Mouse (Mus musculus): ENCODE data around the gene Prickle4.

Prickle4 gene

DNA sequence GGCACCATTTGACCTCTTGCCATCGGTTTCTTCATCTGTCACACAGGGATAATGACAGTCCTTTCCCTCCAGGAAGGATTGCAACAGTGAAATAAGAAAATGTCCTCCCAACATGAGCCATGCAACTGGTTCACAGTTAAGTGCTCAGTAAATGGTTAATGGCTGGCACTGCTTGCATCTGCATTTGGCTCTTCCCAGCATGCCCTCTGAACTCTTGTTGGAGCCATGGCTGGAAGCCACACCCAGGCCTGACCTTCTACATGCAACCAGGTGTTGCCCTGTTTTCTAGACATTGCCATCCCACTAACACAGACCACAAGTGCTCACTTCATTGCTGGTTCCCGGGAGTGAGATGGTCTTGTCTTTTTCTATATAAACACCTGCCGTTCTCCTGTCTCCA, 13.4 kb upstream of the Prickle4 start:
- CTCF ChIA-PET, result no interaction called here

- CTCF ChIA-PET, result no interaction called here
Observed at GRCm38 (mm10) chr17:47706196-47706595, 11.7 kb upstream of the Prickle4 start.

DNA sequence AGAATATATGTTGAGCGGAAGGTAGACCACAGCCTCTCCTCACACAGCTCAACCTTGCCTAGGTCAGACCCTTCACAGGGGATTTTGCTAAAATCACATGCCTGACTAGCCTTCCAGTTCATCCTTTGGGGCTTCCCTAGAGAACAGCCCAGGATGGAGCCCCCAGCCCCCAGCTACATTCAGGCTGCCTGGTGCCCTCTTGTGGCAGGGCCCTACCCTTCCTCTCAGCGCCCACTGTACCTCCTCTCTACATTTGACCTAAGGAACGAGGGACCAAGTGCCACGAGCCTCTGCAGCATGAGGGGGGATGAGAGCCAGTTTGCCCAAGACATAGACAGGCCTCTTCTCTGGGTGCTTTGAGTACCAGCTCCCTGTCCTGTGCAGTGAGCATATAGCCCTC, 10.2 kb upstream of the Prickle4 start:
- CTCF ChIA-PET, result no interaction called here

GRCm38 (mm10) chr17:47703556-47703955, 9.0 kb upstream of the Prickle4 start:
- CTCF ChIA-PET, result no interaction called here

DNA sequence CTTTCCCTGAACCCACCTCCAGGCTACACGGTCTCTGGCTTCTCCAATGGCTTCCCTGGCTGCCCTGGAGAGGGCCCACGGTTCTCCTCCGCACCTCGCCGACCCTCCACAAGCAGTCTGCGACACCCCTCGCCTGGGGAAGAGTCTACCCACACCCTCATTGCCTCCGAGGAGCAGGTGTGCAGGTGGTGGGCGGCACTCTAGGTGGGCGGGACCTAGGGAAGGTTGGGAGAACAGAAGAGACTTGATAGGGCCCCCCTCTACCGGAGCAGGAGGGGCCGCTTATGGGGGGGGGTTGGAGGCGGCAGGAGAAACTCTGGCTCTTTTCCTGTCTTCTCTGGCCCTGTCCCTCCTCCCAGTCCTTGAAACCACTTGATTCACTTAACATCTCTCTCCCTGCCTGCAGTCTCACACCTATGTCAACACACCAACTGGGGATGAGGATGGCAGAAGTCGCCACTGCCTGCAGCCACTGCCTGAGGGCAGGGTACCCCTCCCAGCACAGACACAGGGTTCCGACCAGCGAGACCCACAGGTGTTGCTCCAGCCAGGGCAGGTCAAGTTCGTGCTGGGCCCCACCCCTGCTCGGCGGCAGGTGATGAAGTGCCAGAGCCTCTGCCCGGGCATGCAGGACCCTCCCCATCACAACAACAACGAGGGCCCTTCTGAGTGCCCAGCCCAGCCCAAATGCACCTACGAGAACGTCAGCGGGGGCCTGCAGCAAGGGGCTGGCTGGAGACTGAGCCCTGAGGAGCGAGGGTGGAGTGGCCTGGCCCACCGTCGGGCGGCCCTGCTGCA, 8.2 kb upstream of the Prickle4 start:
- CTCF ChIA-PET, result no interaction called here

DNA sequence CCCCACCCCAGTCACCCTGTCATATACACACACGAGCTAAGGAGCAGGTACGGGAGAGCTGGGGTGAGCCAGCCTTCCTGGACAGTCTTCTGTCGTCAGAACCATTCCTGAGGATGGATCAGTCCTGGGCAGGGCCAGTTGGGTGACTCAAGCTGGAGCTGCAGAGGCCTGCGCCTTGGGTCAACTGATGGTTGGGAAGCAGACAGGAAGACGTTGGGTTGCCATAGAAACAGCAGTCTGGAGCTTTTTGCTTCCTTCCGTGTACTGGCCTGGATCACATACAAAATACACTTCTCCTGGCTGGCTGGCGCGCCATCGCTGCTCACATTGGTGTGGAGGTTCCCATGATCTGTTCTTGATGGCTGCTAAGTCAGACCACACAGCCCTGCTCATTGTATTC, 7.3 kb upstream of the Prickle4 start:
- CTCF ChIA-PET, result no interaction called here

DNA sequence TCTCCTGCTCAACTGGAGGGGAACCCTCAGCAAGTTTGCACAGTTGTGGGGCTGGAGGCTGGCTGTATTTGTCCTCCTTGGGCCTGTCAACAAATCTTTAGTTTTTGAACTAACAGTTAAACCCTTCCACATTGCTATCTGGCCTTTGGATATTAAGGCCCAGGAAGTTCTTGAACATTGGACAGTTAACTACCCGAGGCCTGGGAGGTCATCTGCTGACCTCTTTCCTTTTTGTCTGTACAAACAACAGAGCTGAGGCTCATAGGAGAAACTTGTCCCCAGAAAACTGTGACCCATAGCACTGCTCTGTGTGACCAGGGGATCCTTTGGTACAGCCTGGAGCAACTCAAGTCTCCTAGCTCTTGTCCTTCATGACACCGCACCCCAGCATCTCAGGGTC, 4.5 kb upstream of the Prickle4 start:
- CTCF ChIA-PET, result interaction anchor here (0.7 kb wide), 1 partner anchor 28 kb away, joined by 7 read pairs; no protein-coding TSS in a partner anchor

GRCm38 (mm10) chr17:47698156-47698555, 3.6 kb upstream of the Prickle4 start:
- CTCF ChIA-PET, result no interaction called here

DNA sequence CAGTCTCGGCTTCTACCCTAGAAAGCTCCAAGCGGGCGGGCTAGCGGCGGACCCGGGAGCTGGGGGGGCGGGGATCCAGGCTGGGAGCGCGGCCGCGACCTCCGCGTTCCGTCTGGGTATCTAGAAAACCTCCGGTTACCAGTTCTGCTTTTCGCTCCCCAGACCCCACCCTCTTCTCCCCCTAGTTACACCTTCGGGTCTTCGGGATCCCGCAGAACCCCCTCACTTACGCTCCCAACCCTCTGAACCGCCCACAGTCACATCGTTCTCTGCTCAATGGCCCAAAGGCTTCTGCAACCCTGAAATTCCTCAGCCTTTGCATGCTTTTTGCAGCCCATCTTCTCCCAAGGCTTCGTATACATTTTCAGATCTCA, 788 bp upstream of the Prickle4 start:
- CTCF ChIA-PET, result interaction anchor here (0.6 to 1.3 kb wide), 2 partner anchors 96 to 1214 kb away, joined by 3 to 4 read pairs; no protein-coding TSS in a partner anchor

DNA sequence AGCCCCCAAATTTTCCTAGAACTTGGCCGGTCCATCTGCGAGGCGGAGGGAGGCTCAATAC, 264 bp downstream of the Prickle4 start, which contains the start of gene Gm21981:
TSS of gene Gm21981 (minus strand) at position 14 of the 61 bp plus-strand sequence.
- CTCF ChIA-PET, result interaction anchor here (1.3 kb wide), 1 partner anchor 95 kb away, joined by 3 read pairs; no protein-coding TSS in a partner anchor

DNA sequence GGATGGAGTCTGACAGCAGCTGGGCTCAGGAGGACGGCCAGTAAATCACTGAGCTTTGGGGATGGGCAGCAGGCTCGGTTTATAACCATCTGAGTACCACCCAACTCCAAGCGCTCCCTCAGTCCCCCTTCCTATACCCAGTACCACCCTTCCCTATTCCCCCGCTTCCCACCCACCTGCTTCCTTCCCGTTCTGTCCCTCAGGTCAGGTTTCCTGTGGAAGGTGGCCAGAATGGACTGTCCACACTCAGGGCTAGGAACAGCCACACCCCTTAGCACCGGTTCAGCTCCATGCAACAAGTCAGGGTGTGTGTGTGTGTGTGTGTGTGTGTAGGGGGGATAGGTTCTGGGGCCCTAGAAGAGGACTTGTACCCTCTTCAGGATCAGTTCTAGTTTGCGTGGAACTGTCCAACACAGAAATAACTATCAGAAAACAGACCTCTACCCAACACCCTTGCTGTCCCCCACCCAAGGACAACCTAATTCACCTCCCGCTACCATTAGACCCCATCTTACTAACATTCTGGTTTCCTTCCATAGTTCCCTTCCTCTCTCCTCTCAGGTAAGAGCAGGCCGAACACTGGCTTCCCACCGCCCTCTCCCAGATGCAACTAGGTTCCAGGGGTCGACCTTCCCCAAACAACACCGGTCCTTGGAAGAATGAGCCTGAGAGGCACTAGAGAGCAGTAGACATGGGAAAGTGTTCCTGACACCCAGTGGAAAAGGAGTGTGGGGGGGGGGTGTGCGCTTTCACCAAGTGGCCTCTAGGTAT, 680 bp downstream of the Prickle4 start:
- CTCF ChIA-PET, result interaction anchor here (0.6 to 1.3 kb wide), 2 partner anchors 16 to 94 kb away, joined by 3 to 6 read pairs; no protein-coding TSS in a partner anchor

DNA sequence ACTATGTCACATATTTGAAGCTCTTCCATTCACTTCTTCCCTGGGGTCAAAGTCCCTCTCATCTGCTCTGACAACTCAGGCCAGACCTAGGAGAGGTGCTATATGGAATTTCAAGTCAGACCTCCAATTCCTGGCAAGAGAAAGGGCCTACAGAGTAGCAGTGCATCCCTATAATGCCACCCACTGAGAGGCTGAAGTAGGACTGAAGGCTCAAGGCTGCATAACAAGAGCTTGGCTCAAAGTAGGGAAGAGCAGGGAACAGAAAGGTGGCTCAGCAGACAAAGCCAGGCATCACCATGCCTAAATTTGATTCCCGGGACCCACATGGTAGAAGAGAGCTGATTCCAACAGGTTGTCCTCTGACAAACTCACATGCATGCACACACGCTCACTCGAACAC, 2.9 kb downstream of the Prickle4 start:
- CTCF ChIA-PET, result no interaction called here

GRCm38 (mm10) chr17:47689894-47690293, 4.6 kb downstream of the Prickle4 start:
- CTCF ChIA-PET, result interaction anchor here (0.6 kb wide), 1 partner anchor 95 kb away, joined by 14 read pairs; no protein-coding TSS in a partner anchor

- CTCF ChIA-PET, result no interaction called here
Observed at GRCm38 (mm10) chr17:47688608-47689575, 5.6 kb downstream of the Prickle4 start, which contains the start of gene Frs3. Gene Frs3 (plus strand): TSS chr17:47689030.

GRCm38 (mm10) chr17:47688344-47688607, 6.3 kb downstream of the Prickle4 start, which contains the start of gene Tomm6:
Gene Tomm6 (minus strand): TSS chr17:47688386.
- CTCF ChIA-PET, result no interaction called here

DNA sequence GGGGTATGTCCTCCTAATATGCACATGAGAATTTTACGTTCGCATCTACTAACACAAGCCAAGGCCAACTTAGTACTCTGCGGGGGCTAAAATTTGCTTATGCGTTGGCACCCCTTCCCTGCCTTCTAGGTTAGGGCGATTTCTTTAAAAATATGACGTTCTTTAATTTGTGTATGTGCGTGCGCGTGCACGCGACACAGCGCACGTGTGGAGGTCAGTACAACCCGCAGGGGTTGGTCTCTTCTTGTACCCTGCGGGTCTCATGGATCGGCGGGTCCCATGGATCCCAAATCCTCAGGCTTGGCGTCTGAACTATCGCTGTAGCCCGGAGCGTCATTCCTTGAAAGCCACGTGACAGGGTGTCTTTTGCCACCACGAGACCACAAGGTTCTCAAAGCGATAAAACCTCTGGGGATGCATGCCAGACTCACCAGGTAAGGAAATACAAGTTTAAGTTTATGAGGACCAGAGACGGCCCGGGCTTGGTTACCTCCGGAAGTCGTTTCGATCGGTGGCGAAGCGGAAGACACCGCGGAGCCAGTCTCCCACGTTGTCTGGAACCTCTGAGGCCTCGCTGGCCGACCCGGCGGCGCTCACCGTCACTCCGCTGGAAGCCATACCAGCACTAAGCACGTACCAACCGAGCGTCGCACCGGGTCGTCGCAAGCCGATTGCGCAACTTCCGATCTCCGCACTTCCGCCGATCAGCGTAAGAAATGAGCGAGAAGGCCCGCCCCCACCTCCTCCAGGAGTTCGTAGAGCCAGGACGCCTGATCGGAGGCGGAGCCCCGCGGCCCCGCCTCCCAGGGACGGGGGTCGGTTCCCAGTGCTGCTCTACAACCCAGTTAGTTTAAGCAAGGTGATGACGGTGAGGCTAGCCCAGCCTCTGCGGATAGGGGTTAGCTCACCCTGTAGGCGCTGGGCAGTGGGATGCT, 6.9 kb downstream of the Prickle4 start:
- CTCF ChIA-PET, result no interaction called here

DNA sequence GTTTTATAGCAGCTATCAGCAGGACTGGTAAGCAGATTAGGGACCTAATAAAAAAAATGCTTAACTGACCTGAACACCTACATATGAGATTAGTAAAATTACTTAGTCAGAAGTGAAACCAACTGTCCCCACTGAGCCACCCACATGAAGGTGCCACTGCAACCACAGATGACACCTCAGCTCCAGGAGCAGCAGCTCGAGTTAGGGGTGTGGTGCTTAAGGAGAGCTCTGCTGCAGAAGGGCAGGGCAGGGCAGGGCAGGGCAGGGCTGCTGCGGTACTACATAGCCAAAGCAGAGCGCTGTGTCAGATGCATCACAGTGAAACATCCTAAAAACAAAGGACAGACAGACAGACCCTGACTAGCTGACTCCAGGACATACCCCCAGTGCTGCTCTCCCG, 11.7 kb downstream of the Prickle4 start:
- CTCF ChIA-PET, result interaction anchor here (0.7 kb wide), 1 partner anchor 361 kb away, joined by 6 read pairs; no protein-coding TSS in a partner anchor

DNA sequence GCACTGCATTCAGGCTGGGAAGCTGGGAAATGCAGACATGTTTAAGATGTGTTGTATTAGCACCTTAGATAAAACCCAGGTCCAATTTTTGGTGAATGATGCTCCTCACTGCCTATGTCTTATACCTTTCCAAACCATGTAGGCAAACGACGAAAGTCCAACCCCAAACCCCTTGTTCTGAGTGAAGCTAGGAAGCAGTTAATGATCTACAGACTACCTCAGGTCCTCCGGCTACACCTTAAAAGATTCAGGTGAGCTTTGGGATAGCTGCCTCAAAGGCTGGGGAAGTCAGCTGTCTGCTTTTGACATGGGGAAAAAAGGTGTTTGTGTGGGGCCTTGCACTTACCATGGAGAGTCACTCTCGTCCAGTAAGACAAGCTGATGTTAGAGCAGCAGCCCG, 15.8 kb downstream of the Prickle4 start:
- CTCF ChIA-PET, result no interaction called here

DNA sequence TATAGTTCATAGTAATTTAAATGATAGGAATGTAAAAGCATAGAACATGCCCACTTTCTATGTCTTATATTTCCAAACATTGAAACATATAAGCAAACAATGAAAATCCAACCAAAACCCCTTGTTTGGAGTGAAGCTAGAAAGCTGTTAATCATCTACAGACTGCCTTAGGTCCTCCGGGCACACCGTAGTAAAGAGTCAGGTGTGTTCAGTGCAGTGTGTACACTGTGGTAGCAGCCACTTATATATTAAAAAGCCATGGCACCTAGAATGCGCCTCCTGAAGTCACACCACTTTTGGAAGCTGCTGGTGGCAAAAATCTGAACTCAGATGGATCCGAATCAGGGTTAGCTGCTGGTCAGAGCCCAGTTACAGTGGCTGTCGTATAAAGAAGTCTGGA, 16.3 kb downstream of the Prickle4 start:
- CTCF ChIA-PET, result no interaction called here

DNA sequence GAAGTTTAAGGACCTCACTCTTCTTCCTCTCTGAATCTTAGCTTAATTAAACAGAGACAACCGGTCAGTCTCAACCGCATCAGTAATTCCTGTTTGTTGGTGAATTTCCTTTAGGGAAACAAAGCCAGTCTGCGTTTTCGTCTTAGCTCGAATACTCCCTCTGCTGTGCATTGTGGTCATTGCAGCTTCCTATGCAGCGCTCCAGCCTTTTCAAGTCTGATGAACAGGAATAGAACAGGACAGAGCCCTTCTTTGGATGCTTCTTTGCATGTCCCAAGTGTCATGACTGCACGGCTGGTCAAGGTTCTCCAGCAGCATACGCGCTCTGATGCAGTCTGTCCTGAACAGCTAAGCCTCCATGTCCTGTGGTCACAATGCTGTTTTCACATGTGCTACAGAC, 18.0 kb downstream of the Prickle4 start:
- CTCF ChIA-PET, result interaction anchor here (1.0 kb wide), 1 partner anchor 63 kb away, joined by 4 read pairs; no protein-coding TSS in a partner anchor
